Mouse (Mus musculus) lung, embryonic 15.5 days (tissue): ENCODE data around the gene Rplp2. TPM values are rescaled to one million over a fixed set of nuclear protein-coding genes. Genes with fewer than 3 reads are reported as not detected.

Experiments used
- ATAC-seq: fragments of 200-750 bp; cut with Nextera tagmentation; 2 replicates; pipeline ENCODE4 v1.8.0; 2017; ENCODE audit warnings: moderate number of reproducible peaks, borderline replicate concordance; ENCODE audit not compliant: low FRiP score, low TSS enrichment; ENCODE audit errors: extremely low read depth
- H3K27ac ChIP-seq: fragments of 300-500 bp; sonication (generic); 2 replicates; pipeline ENCODE4 v1.5.1; 2015; ENCODE audit warnings: moderate library complexity, mild to moderate bottlenecking, inconsistent platforms
- H3K27me3 ChIP-seq: fragments of 300-500 bp; sonication (generic); 2 replicates; pipeline ENCODE4 v1.6.1; 2015; ENCODE audit warnings: inconsistent platforms
- H3K36me3 ChIP-seq: fragments of 300-500 bp; sonication (generic); 2 replicates; pipeline ENCODE4 v1.6.1; 2015; ENCODE audit warnings: inconsistent platforms
- H3K4me1 ChIP-seq: fragments of 300-500 bp; sonication (generic); 2 replicates; pipeline ENCODE4 v1.6.1; 2015; ENCODE audit warnings: inconsistent platforms
- H3K4me2 ChIP-seq: fragments of 300-500 bp; sonication (generic); 2 replicates; pipeline ENCODE4 v1.6.1; 2015; ENCODE audit warnings: inconsistent platforms, mild to moderate bottlenecking, moderate library complexity
- H3K4me3 ChIP-seq: fragments of 300-500 bp; sonication (generic); 2 replicates; pipeline ENCODE4 v1.5.1; 2015; ENCODE audit warnings: mild to moderate bottlenecking, inconsistent platforms
- H3K9ac ChIP-seq: fragments of 300-500 bp; sonication (generic); 2 replicates; pipeline ENCODE4 v1.6.1; 2015; ENCODE audit warnings: inconsistent platforms
- H3K9me3 ChIP-seq: fragments of 300-500 bp; sonication (generic); 2 replicates; pipeline ENCODE4 v1.6.1; 2016; ENCODE audit warnings: inconsistent platforms
- WGBS: fragments of 180-500 bp; shearing (Covaris S2); methylation state at CpG from one replicate; pipeline ENCODE4 v1.1.7; 2015; 5-methylcytosine and 5-hydroxymethylcytosine counted together
- polyA plus RNA-seq: library from polyadenylated mRNA; unstranded; fragments of >200 nt; fragmentation: Nextera tagmentation; extraction: Ambion mirVana; gene quantifications from 2 replicates; pipeline ENCODE4 v1.2.1, GENCODE M21; 2015

Rplp2 gene
- polyA plus RNA-seq, 1 experiment from 2014 or later = 1,155 TPM

DNA sequence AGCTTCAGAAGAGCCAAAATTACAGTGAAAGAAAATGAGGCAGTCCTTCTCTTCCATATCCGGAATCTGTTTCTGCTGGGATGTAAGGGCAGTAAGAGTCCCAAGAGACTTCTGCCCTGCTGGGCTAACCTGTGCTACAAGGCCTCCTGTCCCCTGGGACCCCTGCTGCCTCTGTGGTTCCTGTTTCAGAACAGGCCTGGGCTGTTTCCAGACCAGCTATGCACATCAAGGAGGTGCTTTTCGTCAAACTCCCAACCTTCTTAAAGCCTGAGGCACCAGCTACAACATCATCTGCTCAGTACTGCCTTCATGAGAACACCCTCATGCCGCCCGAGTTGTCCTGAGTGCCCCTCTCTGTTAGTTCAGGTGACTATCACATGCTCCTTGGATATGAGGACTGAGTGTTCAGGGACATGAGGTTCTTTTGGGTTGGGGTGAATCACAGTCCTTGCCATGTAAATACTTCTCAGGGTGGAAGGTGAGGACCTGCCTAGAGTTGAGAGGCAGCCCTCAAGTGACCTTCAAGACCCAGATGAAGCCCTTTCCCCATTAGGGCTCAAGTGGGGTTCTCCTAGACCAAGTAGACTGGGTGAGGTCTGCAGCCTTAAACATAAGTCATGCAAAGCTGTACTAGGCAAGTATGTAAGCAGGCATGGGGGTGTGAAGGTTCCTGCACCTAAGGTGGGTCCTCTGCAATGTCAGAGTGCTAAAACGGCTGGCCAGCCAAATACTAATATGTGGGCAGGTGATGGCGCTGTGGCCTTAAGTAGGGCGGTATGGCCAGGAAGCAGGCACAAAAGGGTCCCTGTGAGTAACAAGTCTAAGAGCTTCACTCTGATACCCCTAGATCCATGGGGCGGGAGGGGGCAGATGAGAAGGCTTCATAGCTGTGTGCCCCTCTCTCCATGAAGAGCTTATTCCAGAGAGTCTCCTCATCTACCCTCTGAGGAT, 29.2 kb upstream of the Rplp2 start:
- Histone ChIP-seq H3K27ac (no peak overlapping the region), H3K27me3 (no peaks in the 10 kb centered on the region), H3K4me2 (no peak overlapping the region), H3K9me3 (no peaks in the 10 kb centered on the region), H3K9ac (no peak overlapping the region), H3K4me1 (peaks cover 12% of the 10 kb centered on the region), H3K4me3 (no peak overlapping the region), H3K36me3 (no peaks in the 10 kb centered on the region)
- WGBS = 65% methylated on average over 8 of the region's 8 CpGs
- ATAC-seq = no peak

DNA sequence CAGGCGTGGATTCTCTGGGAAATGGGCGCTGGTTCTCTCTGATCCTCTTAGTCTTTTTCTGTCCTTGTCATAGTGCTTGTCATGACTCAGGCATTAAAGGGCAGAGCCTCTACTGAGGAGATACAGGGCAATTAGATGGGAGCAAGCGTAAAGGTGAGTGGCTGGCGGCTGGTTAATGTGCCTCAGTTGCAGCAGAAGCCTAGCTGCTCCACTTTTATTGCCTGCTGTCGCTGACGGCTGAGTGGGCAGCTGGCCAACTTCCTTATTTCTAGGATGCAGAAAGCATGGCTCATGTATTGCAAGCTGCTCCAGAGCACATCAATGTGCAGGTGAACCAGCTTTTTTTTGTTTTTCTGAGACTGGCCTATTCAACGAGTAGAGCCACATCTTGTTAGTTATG, 28.2 kb upstream of the Rplp2 start:
- Histone ChIP-seq H3K9ac (no peak overlapping the region), H3K4me3 (no peak overlapping the region), H3K9me3 (no peaks in the 10 kb centered on the region), H3K4me1 (peaks cover 7% of the 10 kb centered on the region), H3K27me3 (no peaks in the 10 kb centered on the region), H3K4me2 (no peak overlapping the region), H3K27ac (no peak overlapping the region), H3K36me3 (no peaks in the 10 kb centered on the region)
- no peak for ATAC-seq
- 59% methylated on average over 7 of the region's 7 CpGs for WGBS

DNA sequence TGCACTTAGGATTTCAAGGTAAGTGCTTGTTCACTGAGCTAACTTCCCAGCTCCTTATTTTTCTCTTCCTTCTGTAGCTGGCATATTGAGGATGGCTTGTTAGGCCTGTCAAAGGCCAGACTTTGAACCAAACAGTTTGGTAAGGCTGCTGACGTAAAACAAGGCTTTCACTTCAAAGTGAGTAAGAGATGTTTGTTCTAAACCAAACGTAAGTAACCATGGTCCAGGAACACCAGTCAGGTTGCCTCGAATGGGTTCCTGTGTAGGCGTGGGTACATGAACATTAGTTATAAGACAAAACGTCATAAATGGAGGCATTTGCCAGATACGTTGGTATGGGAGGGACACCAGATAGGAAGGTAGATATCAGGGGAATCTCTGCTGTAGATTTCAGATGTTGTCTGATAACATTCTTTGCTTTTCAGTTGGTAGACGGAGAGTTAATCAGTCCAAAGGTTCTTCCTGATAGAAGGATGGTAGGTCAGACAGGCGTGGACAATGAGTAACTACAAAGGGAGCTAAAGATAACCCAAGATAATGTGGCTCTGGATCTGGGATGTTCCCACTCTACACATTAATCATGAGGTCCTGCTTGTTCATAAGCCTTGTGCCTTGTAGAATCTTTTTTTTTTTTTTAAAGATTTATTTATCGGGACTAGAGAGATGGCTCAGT, 27.0 kb upstream of the Rplp2 start:
- no peaks in the 10 kb centered on the region for H3K27me3 ChIP-seq
- H3K4me3 ChIP-seq = no peak overlapping the region
- no peak overlapping the region for H3K9ac ChIP-seq
- H3K36me3 ChIP-seq = no peaks in the 10 kb centered on the region
- H3K4me1 ChIP-seq = no peaks in the 10 kb centered on the region
- H3K4me2 ChIP-seq = no peak overlapping the region
- no peaks in the 10 kb centered on the region for H3K9me3 ChIP-seq
- ATAC-seq = no peak
- 64% methylated on average over 9 of the region's 9 CpGs for WGBS
- H3K27ac ChIP-seq = no peak overlapping the region

DNA sequence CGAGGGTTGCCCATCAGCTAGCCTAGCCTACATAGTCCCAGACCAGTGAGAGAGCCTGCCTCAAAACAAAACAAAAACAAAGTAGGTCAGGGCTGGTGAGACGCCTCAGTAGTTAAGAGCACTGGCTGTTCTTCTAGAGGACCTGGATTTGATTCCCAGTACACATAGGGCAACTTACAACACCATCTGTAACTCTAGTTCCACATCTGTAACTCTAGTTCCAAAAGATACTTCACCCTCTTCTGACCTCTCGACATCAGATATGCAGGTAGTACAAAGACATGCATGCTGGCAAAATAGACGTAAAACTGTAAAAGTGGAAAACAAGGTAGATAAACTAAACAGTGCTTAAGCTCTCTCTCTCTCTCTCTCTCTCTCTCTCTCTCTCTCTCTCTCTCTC, 23.4 kb upstream of the Rplp2 start:
- H3K27me3 ChIP-seq = no peaks in the 10 kb centered on the region
- no peak for ATAC-seq

DNA sequence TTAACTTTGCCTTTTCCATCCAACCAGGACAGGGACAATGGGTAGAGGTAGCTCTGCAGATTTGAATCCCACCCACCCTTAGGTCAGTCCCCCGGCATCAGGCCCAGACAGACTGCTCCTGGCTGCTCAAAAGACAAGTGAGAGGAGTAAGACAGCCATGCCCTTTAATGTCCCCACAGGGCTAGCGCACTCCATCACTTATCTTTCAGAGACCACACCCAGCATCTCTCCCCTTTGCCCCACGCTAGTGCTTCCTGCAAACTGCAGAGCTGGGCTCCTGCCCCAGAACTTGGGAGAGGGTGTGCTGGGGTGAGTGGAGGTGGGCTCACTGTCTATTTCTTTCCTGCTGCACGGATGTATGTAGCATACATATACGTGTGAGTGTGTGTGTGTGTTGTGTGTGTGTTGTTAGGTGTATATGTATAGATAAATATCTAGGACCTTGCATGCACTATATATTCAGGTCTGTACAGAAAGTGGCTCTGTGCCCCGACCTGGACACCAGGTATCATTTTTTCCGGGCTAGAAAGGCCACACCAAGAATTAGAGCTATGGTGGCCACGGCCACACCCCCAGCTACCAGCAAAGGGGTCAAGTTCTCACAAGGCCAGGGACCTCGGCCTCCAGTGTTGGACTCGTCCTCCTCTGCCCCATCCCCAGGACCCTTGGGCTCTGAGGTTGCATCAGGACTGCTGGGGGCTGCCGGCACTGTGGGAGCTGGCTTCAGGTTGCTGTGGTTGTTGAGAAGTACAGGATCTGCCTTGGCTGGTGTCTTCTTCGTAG, 20.0 kb upstream of the Rplp2 start:
- H3K4me2 ChIP-seq = no peak overlapping the region
- no peaks in the 10 kb centered on the region for H3K4me1 ChIP-seq
- H3K9ac ChIP-seq = no peak overlapping the region
- WGBS = 76% methylated on average over 12 of the region's 12 CpGs
- H3K27ac ChIP-seq = no peak overlapping the region
- ATAC-seq = no peak
- H3K4me3 ChIP-seq = no peak overlapping the region
- H3K9me3 ChIP-seq = no peaks in the 10 kb centered on the region
- no peaks in the 10 kb centered on the region for H3K27me3 ChIP-seq
- H3K36me3 ChIP-seq = peaks cover 19% of the 10 kb centered on the region

More for the DNA sequence above, 23.4 kb upstream of the Rplp2 start:
- Histone ChIP-seq H3K27ac (no peak overlapping the region), H3K9me3 (no peaks in the 10 kb centered on the region), H3K36me3 (no peaks in the 10 kb centered on the region), H3K4me2 (no peak overlapping the region), H3K9ac (no peak overlapping the region), H3K4me1 (no peaks in the 10 kb centered on the region), H3K4me3 (no peak overlapping the region)
- 64% methylated on average over 4 of the region's 4 CpGs for whole genome bisulfite sequencing

DNA sequence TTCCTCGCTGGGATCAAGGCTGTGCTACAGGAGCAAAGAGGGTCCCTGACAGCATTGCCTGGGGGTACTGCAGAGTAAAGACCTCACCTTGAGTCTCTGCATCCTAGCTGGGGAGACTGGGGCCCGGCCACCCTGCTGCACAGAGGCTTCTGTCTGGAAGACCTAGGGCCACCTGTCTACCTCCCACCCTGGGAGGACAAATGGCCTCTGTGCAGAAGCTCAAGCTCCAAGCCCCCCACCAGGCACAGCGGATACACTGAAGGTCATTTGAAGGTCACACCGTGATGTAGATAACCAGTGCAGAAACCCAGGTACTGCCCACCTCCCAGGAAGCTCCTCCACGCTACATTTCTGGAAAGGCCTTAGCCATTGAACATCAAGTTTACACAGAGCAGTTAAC, 18.5 kb upstream of the Rplp2 start:
- H3K36me3 ChIP-seq = peaks cover 25% of the 10 kb centered on the region
- no peak overlapping the region for H3K4me2 ChIP-seq
- no peak overlapping the region for H3K4me3 ChIP-seq
- WGBS = 46% methylated on average over 5 of the region's 5 CpGs
- no peaks in the 10 kb centered on the region for H3K27me3 ChIP-seq
- H3K4me1 ChIP-seq = peaks cover under 1% of the 10 kb centered on the region; the same call in 1 of the 2 replicates
- H3K9ac ChIP-seq = no peak overlapping the region
- H3K9me3 ChIP-seq = no peaks in the 10 kb centered on the region
- no peak for ATAC-seq
- H3K27ac ChIP-seq = no peak overlapping the region

DNA sequence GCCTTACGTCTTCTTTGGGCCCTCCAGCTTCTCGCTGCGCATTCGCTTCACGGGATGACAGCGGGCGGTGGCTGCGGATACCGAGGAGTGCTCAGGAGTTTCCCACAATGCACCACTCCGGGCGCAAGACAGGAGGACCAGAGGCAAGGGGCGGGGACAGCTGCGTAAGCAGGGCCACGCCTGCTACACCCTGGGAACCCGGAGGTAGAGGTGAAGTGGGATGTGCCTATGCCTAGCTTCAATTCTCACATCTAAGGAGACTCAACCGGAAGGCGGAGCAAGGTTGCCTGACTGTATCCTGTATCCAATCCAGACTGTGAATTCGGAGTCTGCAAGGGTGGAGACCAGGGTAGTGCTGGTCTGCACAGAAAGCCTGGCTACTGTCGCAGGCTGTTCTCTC, 17.9 kb upstream of the Rplp2 start, which contains the start of gene Cend1:
Cend1 (minus strand) TSS at position 182 of the 400 bp plus-strand sequence.
- Histone ChIP-seq H3K27me3 (no peaks in the 10 kb centered on the region), H3K36me3 (peaks cover 27% of the 10 kb centered on the region), H3K9me3 (no peaks in the 10 kb centered on the region), H3K4me1 (peaks cover 6% of the 10 kb centered on the region), H3K4me3 (no peak within 1 kb of the TSS), H3K4me2 (peak within 1 kb of the TSS; percentile 28), H3K9ac (no peak within 1 kb of the TSS), H3K27ac (no peak within 1 kb of the TSS)
- WGBS = 6% methylated on average over 19 of the region's 19 CpGs
- ATAC-seq = no peak; the same call in 1 of the 2 replicates

DNA sequence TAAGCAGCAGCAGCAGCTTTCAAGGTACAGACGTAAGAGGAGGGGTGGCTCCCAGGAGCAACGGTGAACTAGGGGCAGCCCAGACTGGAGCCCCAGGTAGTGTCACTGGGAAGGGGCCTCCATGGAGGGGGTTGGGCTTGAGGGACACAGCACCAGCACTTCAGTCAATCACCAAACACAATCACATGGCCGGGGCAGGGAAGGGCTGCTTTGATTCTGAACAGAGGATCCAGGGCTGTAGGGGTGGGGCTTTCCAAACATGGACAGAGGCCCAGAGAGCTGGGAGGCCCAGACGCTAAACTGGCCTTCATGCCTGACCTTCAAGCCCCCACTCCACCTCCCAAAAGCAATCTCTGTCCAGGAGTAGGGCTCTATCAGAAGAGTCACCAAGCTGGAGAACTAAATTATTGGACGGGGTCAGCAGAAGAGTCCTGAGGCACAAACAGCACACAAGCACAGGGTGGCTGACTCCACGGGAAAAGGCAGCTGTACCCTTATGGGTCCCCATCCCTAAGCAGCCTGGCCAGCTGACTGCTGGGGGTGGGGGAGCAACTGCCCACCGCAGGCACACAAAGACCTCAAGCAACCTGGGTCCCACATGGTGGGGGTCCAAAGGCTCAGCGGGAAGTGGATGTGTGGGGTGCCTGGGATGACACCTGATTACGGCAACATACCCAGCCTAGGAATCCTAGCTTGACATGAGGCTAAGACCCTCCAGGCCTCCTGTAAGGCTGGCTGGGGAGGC, 17.2 kb upstream of the Rplp2 start:
- peaks cover 27% of the 10 kb centered on the region for H3K36me3 ChIP-seq
- H3K4me2 ChIP-seq = no peak overlapping the region
- H3K27me3 ChIP-seq = no peaks in the 10 kb centered on the region
- ATAC-seq = no peak
- no peak overlapping the region for H3K27ac ChIP-seq
- WGBS = 58% methylated on average over 9 of the region's 9 CpGs
- H3K9ac ChIP-seq = no peak overlapping the region
- H3K4me3 ChIP-seq = no peak overlapping the region
- peaks cover 13% of the 10 kb centered on the region for H3K4me1 ChIP-seq
- H3K9me3 ChIP-seq = no peaks in the 10 kb centered on the region

DNA sequence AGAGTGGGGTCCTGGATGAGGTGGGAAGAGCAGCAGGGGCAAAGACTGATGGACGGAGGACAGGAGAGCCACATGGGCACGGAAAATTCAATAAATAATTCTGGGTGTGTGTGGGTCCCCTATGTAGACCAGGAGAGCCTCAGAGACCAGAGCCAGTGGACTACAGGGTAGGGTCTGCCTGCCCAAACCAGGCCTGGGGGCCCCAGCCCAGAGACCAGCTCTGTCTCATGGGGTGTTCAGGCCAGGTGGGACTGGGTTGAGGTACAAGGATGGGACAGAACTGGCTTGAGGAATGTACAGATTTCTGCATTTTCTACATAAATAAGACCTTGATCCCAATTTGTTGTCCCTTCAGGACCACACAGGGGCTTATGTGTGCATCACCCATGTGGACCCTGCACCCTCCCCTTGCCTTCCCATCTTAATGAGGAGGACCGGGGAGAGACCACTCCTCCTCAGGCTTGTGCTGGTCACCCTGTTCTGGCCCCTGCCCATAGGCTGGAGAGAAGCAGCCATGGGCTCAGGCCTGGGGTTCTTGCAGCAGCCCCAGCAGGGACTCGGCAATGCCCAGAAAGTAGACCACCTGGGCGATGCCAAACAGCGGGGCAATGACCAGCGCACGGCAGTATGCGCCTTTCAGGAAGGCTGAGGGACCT, 16.5 kb upstream of the Rplp2 start:
- WGBS = 88% methylated on average over 9 of the region's 9 CpGs
- Histone ChIP-seq H3K4me1 (peaks cover 19% of the 10 kb centered on the region), H3K27me3 (no peaks in the 10 kb centered on the region), H3K9ac (no peak overlapping the region), H3K27ac (no peak overlapping the region), H3K4me3 (no peak overlapping the region), H3K9me3 (no peaks in the 10 kb centered on the region), H3K4me2 (no peak overlapping the region), H3K36me3 (peaks cover 27% of the 10 kb centered on the region)
- ATAC-seq = no peak

DNA sequence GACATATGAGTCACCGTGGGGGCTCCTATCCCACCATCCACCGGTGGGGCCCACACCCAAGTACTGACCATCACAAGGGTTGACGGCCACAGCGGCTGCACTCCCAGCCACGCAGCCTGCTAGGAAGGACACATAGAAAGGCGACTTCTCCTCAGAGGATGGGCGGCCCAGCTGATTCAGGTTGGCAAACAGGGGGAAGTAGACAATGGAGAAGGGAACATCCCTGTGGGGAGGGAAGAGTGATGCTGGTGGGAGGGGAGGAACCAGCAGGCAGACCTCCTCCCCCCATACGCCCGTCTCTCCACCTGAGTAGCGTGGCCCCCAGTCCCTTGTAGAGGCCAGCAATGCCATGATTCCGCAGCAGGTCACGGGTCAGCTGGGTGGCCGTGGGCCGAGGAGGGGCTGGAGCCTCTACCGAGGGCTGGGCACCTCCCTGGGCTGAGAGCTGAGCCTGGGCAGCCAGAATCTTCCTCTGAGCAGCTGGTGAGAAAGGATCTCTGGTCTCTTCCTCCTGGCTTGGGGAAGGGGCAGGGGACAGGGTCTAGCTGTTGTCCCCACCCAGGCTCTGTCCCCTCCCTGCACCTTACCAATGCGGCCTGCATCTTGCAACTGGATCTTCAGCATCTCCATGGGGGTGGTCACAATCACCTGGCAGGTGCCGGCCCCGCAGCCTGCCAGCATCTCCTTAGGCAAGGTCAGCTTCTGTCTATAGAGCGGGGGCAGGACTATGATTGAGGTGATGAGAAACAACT, 15.6 kb upstream of the Rplp2 start:
- Histone ChIP-seq H3K27ac (no peak overlapping the region), H3K27me3 (no peaks in the 10 kb centered on the region), H3K4me1 (peaks cover 25% of the 10 kb centered on the region), H3K9me3 (no peaks in the 10 kb centered on the region), H3K4me2 (no peak overlapping the region), H3K4me3 (no peak overlapping the region), H3K9ac (no peak overlapping the region), H3K36me3 (peaks cover 27% of the 10 kb centered on the region)
- ATAC-seq = no peak
- WGBS = 93% methylated on average over 19 of the region's 19 CpGs
